Mouse (Mus musculus) left cerebral cortex, postnatal 10 days (tissue): ENCODE results near the gene Glcci1. TPM values are rescaled to one million over a fixed set of nuclear protein-coding genes. Genes with fewer than 3 reads are reported as not detected.
"Not testable (repeated sequence)": the region's sequence is repeated elsewhere in the genome, so short reads cannot be mapped to it uniquely, and the experiment has no call there.

Source experiments
- DNase-seq, 2 experiments: peaks; one replicate each; pipeline ENCODE4 v3.0.0; 2021 to 2022; ENCODE audit warnings: low spot score in 2 of 2, mixed read lengths in 1 of 2; ENCODE audit errors: extremely low spot score in 1 of 2
- intact Hi-C: fragments of 180-260 bp; cut with DNase I; formaldehyde crosslinking; loops from one replicate; pipeline ENCODE4 v1.15.1; 2025
- total RNA-seq, 2 experiments: library from RNA; stranded (reverse); gene quantifications; 2 replicates each; pipeline ENCODE4 v1.2.3; 2021

The Glcci1 gene
- total RNA-seq, 2 experiments from 2014 or later = 59.6 to 60.2 TPM

DNA sequence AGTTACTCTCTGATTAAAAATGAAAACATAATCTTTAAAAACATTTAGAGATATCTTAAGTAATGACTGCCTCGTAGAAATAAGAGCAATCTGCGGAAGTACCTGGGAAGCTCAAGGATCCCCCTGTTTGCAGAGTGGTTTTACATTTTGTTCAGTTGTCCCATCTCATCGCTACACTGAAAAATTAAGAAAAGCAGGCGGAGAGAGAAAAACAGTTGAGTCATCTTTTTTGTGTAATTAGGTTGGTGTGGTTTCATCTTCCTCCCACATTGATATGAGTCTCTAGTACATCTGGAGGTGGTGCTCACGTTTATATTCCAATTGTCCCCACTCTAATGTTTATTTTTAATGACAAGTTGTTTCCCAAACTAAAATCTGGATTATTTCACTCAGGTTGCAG is 15.3 kb downstream of the Glcci1 start:
- intact Hi-C loops = no loop called here
- DNase-seq = no peak

DNA sequence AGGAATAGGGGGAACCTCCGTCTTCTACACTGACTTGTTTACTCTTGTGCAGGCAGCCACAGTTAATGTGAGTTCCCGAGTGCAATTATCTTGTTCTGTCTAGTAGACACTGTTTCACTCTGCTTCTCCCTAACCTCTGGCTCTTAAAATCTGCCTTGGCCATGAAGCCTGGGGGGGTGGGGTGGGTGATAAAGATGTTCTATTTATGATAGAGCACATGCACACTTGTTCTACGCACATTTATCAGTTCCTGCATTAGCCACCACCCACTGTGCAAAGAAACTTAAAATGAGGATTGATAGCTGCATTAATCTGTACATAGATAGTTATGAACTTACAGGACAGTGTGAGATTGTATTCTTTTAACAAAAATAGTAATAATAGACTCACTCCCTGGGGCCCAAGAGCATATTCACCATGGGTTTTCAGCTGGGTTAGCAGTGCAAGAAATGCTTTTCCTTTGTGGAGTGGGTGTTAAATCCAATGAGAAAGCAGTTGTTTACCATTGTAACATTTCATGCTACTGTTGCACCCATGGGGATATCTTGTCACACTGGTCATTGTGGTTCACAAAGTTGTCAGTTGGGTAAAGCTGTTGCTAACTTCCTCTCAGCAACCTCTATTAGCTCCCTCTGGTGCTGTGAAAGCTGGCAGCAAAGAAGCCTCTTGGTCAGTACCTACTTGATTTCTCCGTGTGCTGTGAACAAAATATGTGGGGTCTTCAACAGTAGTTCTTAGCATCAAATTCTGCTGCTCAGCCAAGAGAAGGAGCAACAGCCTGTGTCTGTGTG is 21.9 kb downstream of the Glcci1 start:
- DNase-seq = no peak
- intact Hi-C loops = no loop called here

DNA sequence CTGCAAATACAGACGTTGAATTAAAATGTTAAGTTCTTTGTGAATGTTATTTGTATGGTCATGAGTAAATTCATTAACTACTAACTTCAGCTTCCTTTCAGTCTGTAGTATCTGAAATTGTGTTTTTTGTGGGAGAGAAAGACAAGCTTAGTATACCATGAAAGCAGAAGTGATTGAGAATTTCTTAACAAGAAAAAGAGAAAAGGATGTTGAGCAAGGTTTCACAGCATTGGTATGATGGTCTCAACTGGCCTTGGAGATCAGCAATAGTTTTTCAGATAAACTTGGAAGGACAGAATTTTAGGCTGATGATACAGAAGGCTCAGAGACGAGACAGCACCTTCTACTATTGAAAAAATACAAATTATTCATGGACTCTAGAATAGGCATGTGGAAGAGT is 27.5 kb downstream of the Glcci1 start:
- no peak for DNase-seq
- intact Hi-C loops = no loop called here

DNA sequence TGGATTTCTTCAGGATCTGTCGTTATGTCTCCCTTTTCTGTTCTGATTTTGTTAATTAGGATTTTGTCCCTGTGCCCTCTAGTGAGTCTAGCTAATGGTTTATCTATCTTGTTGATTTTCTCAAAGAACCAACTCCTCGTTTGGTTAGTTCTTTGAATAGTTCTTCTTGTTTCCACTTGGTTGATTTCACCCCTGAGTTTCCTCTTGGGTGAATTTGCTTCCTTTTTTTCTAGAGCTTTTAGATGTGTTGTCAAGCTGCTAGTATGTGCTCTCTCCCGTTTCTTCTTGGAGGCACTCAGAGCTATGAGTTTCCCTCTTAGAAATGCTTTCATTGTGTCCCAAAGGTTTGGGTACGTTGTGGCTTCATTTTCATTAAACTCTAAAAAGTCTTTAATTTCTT is 32.1 kb downstream of the Glcci1 start:
- intact Hi-C loops, DNase-seq: not testable (repeated sequence)

DNA sequence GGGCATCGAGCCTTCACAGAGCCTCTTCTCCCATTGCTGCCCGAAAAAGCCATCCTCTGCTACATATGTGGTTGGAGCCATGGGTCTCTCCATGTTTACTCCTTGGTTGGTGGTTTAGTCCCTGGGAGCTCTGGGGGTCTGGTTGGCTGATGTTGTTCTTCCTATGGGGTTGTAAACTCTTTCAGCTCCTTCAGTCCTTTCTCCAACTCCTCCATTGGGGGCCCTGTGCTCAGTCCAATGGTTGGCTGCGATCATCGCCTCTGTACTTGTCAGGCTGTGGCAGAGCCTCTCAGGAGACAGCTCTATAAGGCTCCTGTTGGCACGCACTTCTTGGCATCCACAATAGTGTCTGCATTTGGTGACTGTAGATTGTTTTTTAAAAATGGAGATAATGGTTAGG is 35.4 kb downstream of the Glcci1 start:
- DNase-seq = no peak
- intact Hi-C loops = no loop called here

DNA sequence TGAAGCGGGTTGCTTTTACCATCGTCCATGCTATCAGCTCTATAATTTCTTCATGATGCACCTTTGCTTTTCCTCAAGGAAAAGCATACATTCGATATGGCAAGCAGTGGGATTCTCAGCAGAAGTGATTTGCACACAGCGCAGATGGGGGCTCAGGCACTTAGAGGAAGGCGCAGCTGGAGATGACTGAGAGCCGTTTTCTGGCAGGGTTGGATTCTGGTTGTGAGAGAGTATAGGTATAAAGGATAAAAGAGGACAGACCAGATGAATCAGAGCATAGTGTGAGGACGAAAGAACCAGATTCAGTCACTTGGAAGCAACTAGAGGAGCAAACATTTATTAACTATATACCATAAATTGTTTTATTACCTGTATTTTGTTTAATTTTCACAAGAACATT is 36.4 kb downstream of the Glcci1 start:
- intact Hi-C loops = no loop called here
- no peak for DNase-seq

DNA sequence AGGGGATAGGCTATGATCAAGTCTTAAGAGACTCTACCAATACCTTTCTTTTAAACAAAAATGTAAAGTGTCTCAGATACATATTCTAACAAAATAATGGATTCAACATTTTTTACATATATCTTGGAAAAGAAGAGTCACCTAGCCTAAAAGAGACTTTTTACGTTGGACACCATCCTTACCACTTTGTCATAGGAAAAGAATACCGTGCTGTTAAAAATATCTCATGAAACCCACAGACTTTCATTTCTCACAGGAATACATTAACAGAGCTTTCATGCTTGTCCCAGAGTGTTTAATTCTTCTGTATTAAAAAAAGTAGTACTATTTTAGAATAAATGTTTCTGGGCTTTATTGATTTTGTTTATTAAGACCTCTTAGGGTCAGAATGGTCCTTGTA is 41.8 kb downstream of the Glcci1 start:
- DNase-seq = no peak
- intact Hi-C loops = no loop called here

DNA sequence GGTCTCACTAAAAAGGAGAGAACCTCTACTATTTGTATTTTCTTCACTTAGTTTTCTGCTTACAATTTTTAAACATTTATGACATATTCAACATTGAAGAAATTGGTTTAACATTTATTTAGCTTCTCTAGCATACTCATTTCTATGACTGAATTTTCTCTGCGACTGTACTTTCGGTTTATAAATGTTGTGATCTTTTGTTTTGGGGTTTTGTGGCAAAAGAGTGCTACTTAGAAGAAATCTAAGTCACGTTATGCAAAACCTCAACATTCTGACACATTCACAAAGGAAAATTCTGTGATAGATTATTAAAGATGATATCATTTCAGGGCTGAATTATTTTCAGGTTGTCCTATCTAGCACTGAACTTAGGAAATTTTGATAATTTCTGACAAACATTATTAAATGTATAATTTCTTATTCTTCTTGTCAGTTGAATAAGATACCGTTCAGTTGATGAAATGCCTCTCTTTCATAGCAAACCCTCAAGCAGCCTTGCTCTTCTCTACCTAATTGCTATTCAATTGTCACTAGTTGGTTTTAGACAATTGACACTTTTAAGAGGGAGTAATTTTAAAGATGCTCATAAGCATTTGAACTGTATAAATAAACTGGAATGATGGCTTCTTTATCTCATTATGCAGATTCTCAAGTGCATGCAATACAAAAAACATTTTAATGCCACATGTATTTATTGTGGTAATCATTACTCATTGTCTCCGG is 47.6 kb downstream of the Glcci1 start:
- DNase-seq = no peak
- intact Hi-C loops = no loop called here

DNA sequence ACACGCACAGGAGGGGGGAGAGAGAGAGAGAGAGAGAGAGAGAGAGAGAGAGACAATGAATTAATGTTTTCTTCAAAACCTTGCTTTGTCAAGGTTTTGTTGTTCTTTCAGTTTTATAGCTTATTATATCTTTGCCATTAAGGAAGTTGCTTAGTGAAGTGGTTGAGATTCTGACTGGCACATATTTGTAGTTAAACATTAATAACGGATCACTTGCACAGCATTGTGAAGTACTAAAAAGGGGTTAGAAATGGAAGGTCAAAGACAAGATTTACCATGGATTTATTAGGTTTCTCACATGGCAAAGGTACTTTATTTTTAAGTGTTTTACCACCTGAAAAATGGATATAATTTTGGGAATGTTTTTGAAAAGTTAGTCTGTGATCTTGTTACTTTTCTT is 51.3 kb downstream of the Glcci1 start:
- DNase-seq = no peak
- intact Hi-C loops = no loop called here

DNA sequence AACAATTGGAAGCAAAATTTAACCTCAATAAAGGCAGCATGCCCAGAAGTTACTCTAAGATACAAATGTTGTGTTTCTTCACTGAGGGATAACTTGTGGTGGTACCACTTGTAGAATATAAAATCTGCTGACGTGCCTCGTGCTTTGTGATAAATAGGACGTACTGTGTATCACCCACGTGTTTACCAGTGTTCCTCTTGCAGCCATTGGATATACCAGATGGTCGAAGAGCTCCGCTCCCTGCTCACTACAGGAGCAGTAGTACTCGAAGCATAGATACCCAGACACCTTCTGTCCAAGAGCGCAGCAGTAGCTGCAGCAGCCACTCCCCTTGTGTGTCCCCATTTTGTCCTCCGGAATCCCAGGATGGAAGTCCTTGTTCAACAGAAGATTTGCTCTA is 73.0 kb downstream of the Glcci1 start:
- intact Hi-C loops = no loop called here
- DNase-seq = no peak

DNA sequence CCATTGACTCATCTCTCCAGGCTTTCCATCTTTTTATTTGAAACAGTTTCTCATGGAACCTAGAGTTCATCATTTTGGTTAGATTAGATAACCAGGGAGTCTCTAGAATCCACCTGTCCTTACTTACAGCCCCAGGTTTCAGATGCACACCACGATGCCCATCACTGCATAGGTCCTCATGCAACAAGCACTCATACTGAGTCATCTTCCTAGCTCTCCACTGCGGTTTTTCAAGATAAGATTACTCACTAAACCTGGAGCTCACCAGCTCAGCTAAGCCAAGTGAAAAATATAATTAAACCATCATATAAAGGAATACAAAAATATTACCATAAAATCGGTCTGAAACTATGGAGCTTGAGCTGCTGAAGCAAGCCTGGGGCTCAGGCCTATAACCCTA is 74.5 kb downstream of the Glcci1 start:
- no peak for DNase-seq
- intact Hi-C loops = no loop called here

DNA sequence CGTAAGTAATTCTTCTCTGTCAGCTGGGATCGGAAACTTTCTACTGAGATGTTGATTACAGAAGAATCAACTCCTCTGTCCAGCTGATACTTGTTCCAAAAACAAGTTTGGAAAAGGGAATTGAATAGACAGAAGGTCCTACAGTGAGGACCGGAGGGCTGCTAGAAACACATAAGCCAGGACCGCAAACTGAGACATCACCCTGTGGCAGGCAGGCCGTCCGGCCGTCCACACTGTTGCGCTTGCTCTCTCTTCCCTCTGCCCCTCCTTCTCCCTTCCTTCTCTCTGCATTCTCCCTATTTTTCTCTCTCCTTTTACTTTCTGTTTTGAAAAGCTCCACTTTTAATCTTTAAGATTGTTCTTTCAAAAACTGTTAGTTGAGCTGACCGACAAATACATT is 82.3 kb downstream of the Glcci1 start:
- intact Hi-C loops = no loop called here
- no peak for DNase-seq

DNA sequence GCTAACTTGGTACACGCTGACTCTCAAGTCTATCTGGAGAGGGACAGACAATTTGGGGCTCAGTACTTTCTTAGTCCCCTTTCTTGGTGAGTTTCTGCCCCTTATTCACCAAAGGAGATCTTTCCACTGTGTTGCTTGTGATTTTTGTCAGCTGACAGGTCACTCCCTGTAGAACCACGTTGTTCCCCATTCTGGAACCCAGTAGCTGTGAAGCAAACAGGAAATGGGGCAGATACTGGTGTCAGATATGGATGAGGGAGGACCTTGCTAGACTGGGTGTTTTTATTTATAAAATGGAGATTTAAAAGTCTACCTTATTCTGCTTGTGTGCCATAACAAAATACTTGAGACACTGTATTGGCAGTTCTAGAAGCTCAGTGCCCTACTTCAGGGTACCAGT is 108.0 kb downstream of the Glcci1 start:
- intact Hi-C loops = no loop called here
- no peak for DNase-seq

DNA sequence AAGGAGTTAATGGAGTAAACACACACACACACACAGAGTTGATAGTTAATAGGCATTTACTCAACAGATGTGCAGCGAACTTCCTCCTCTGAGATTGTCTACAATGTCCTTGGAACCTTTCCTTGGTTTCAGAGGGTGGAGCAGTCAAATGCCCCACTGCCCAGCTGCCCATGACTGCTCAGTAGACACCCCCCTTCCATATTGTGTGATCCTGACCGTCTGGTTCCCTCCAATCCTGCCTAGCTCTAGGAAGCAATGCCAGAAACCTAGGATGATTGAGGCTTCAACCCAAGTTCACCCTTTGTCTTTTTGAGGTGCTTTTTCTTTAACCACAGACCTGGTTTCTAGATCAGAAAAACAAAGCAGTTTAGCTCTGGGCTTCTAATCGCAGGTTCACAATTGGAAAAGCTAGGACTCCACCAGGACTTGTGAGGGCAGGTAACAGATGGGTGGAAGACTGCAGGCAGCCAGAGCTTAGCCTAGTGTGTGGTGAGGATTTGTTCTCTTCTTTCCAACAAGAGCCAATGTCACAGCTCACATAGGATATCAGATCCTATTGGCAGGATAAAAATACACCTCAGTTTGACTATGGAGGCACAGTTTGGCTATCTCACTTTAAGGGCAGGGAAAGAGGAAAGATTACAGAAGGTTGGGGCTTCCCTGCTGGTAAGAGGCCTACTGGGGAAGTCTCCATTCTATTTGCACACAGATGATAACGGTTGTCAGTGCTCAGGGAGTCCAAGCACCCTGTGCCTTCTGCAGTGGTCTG is 110.4 kb downstream of the Glcci1 start:
- intact Hi-C loops = no loop called here
- no peak for DNase-seq

DNA sequence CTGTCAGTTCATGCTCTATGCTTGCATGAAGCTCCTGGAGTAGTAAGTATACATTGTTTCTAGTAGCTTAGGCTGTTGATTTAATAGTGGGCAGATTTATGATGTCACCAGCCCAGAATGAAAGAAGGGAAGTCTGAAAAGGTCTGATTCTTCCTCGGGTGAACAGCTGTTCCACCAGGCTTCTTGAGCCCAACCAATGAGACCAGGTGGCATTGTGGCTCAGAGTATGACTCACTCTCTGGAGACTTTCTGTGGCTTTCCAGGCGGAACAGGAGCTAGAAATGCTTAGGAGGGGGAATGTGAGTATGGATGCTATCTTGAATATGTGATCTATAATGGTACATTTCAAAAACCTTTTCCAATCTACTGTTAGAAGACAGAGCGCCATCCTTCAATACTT is 113.6 kb downstream of the Glcci1 start:
- intact Hi-C loops = no loop called here
- no peak for DNase-seq

DNA sequence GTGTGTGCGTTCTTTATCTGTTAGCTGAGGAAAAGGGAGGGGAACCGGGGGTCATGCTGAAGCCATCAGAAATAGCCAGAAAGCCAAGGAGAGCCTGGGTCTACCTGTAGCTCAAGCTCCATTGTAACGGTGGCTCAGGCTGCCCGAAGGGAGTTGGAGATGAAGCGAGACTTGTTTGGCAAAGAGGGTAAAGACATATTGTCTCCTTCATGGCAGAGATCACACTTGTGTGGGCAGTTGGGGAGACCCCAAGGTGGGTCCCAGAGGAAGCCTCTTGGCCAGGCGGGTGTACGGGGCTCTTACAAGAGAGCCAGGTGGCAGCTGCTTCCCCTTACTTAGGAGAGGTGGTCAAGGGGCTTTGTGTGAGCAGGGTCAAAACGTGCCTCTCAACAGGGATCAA is 118.8 kb downstream of the Glcci1 start:
- intact Hi-C loops = no loop called here
- no peak for DNase-seq

DNA sequence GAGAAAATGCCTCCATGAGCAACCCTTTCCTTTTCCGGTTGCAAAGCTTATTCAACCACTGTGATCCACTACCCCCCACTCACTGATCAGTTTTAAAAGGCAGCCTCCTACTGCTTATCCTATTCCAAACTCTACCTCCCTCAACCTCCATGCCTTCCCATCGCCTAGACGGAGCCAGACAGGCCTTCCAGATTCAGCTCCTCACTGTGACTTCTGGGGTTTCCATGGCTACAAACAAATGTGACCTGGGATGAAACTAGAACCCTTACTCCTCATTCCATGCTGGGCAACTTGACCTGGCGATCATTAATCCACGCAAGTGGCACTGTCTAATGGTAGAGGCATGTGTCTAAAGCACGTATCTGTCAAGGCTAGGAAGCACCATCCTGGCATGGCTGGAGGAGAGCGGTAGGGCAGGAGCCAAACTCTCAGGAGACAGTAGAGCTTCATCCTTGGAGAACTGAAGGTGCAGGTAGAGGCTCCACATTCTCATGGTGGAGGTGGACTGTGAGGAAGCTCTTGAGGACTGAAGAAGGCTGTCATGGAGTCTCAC is 119.4 kb downstream of the Glcci1 start:
- no peak for DNase-seq
- intact Hi-C loops = no loop called here

DNA sequence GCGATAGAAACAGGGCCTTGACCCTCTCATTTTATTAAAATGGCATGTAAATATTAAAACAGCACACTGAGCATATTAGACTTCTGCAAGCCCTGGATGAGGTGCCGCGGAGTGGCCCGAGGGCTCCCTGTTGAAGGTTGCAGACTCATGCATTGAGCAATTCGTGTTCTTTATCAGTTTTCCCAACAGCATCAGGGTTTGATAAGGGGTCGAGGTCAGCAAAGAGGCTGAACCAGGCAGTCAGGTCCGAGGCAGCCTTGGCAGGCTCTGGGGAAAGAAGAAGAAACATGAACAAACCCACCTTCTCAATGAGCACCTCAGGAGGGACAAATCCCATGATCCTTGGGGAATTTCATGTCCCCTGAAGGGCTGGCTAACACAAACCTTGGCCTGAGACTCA is 121.1 kb downstream of the Glcci1 start:
- intact Hi-C loops = no loop called here
- no peak for DNase-seq

DNA sequence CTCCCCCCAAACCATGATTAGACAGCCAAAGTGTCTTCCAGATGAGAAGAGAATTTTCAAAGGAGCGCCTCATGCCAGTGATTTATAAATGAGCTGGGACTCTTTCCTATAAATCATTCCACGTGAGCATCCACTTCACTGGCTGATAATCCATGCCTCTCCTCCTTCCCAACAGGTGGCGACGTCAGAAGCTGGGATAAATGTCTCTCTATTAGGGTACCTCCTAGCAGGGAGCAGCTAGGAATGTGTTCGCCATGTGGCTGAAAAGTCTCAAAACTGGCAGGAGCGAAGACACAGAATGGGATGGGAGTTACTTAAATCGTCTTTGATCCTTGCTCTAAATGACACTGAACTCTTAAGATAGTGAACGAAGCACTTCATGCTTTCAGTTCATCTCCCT is 122.0 kb downstream of the Glcci1 start:
- no peak for DNase-seq
- intact Hi-C loops = no loop called here
